Mouse (Mus musculus): Measurements from ENCODE around the gene Spock3.

DNA sequence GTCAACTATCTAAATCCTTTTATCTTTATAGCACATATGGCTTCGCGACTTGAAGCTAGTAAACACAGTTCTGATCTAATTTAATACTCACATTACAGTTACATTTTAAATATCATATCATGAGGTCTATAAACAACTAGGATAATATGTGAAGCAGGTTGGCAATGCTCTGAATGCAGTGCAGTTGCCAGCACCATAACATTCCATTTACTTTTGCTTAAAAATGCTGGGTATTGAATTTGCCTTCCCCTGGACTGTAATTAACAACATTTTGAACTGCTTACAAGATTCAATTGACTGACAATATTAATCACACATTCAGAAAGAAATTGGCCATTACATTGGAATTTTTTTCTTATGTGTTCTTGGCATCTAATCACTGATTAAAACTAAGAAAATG lies 147.4 kb downstream of the Spock3 start:
- TF ChIP-seq CTCF (IDR thresholded peaks at IDR 0.05; ENCODE audit: low read depth, low read length) (no peak), POLR2A (IDR thresholded peaks at IDR 0.05; ENCODE audit: extremely low read depth, insufficient read depth, low read length) (no peak)

All from liver, adult 2 months (tissue).